Mouse (Mus musculus) ES-E14 (cell line): ENCODE data around the gene Fbxo36.

ENCODE experiments used
- HCFC1 ChIP-seq: IDR thresholded peaks from 2 replicates; pipeline ENCODE4 v1.6.1; 2012; ENCODE audit warnings: low read length, inconsistent platforms, borderline replicate concordance; ENCODE audit not compliant: insufficient read depth
- MAFK ChIP-seq: IDR thresholded peaks from 2 replicates; pipeline ENCODE4 v1.6.1; 2014; ENCODE audit warnings: mild to moderate bottlenecking, low read depth, low read length, inconsistent platforms; ENCODE audit not compliant: insufficient read depth
- ZC3H11A ChIP-seq: IDR thresholded peaks from 2 replicates; pipeline ENCODE4 v1.6.1; 2012; ENCODE audit warnings: low read depth, mild to moderate bottlenecking, inconsistent platforms, low read length, borderline replicate concordance
- ZNF384 ChIP-seq: IDR thresholded peaks from 2 replicates; pipeline ENCODE4 v1.6.1; 2012; ENCODE audit warnings: low read depth, low read length, inconsistent platforms

DNA sequence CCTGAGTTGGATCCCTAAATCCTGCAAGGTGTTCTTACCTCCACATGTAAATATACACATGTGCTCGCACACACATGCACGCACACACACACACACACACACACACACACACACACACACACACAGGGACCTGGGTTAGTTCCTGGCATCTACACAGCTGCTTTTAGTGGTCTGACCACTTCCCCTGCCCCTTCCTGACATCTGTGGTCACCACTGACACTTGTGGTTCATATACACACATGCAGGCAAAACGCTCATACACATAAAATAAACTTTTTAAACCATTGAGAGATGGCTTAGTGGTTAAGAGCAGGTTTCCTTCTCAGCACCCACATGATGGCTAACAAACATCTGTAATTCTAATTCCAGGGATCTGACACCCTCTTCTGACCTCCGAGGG is 75.4 kb downstream of the Fbxo36 start:
- no peak for TF ChIP-seq MAFK
- no peak for TF ChIP-seq ZC3H11A
- no peak for TF ChIP-seq ZNF384
- TF ChIP-seq HCFC1, result no peak
